Mouse (Mus musculus) ES-CJ7 (cell line): Measurements from ENCODE around the gene Olfr703.

Experiments
- DNase-seq: peaks from one replicate; pipeline ENCODE4 v3.0.0; 2011; ENCODE audit warnings: low read depth, low spot score

Olfr703 gene

GRCm38 (mm10) chr7:106843060-106843459 is at the start of gene Olfr703:
Gene Olfr703, plus strand, starts transcription at chr7:106843360.
- DNase-seq: no peak

DNA sequence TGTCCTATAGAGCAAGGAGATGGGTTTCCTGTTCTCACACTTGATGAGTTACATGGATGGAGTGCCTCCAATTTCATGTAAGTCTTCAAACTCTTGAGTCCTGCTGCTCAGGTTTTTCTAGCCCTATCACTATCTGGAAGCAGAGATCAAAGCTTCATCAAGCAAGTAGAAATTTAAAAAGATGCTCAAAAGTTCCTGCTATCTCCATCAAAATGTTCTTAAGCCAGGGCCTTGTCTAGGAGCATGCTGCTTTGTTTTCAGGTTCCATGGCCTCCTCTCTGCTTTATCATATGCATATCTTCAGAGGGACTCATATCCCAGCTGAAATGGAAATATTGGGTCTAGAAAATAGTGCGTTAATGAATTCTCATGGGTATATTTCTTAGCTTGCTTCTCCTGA is 34.4 kb upstream of the Olfr703 start, which contains the start of gene Olfr700:
Gene Olfr700 (minus strand): TSS at position 101 of the 400 bp plus-strand sequence.
- DNase-seq: no peak

DNA sequence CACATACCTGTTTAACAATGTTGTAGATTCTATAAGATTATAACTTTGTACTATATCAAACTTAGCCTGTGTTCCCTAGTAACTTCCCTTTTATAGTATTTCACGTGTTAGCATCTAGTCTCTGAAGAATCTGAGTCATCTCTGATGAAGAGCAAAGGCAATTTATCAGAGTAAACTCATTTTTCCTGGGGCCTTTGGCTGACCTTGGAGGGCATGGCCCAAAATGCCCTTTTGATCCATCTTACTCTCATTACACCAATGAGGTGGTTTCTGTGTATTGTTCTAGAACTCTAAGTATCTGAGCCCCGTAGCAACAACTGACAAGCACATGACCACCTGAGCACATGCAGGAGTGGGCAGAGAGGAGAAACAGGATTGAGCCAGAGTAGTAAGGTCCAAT is 29.3 kb upstream of the Olfr703 start, which contains the start of gene Olfr701:
Gene Olfr701 (plus strand): TSS at position 301 of the 400 bp plus-strand sequence.
- DNase-seq: no peak

DNA sequence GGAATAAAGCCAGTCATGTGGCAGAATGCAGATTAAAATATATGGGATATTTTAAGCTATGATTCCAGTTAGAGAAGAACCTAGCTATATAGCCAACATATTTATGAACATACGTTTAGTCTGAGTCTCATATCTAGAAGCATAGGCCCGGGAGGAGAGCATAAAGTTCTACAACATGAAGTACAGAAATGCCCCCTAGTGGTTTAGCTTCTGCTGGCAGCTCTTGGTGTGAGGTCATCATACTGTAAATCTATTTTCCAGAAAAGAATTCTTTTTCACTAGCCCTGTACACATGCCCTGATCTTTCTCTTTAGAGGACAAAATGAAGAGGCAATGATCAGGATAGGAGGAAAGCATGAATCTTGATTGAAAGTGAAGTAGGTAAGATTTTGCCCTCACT is 27.4 kb upstream of the Olfr703 start:
- peak; percentile 15 for DNase-seq

DNA sequence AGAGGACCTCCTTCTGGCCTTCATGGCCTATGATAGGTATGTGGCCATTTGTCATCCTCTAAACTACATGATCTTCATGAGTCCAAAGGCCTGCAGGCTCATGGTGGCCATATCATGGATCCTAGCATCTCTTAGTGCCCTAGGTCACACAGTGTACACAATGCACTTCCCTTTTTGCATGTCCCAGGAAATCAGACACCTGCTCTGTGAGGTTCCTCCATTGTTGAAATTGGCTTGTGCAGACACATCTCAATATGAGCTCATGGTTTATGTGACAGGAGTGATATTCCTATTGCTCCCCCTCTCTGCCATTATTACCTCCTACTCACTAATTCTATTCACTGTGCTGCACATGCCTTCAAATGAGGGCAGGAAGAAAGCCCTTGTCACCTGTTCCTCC is 24.7 kb upstream of the Olfr703 start:
- no peak for DNase-seq

DNA sequence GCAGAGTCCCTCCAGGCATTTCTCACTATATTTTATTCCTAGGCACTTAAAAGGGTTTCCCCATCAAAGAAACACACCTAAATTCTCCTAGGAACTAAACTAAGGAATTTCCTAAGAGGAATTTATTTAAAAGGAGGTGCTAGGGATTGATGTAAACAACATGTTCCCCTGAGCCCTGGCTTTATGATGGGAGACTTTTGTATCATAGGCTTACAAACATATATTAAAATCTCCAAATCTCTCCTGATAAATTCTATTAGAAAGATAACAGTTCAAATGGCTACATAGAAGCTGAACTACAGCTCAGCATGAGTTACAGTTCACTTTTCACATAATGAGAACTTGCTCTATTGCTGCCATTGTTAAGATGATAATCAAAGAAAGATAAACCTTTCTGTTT is 9.4 kb upstream of the Olfr703 start, which contains the start of gene Olfr702:
Gene Olfr702 (minus strand): TSS at position 101 of the 400 bp plus-strand sequence.
- no peak for DNase-seq

DNA sequence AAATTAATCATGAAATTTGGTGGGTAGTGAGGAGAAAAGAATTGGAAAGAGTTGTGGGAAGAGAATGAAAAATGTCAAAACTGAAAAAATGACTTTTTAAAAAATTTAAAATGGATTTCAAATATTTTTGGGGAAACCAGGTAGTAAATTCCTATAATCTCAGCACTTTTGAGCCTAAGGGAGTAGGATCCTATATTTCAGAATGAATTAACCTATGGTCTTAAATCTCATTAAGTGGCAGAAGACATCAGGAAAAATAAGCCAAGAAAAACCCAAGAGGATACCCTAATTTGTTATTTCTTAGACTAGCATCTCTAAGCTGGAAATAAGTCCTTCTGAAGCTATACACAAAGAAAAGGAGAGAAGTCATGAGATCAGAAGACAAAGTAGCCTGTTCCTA is 19.7 kb downstream of the Olfr703 start, which contains the start of gene Olfr704:
Gene Olfr704 (plus strand): TSS at position 301 of the 400 bp plus-strand sequence.
- no peak for DNase-seq

GRCm38 (mm10) chr7:106876791-106877190 is 33.6 kb downstream of the Olfr703 start, which contains the start of gene Olfr705:
Gene Olfr705, minus strand, starts transcription at chr7:106876891.
- no peak for DNase-seq

- no peak for DNase-seq
These were observed 44.9 kb downstream of the Olfr703 start, which contains the start of gene Olfr706 for GRCm38 (mm10) chr7:106888062-106888461. Gene Olfr706, minus strand, starts transcription at chr7:106888162.
